Mouse (Mus musculus) cerebellum, postnatal 4 days (tissue): ENCODE data around the gene Ash1l.
A peak's percentile ranks its signal among the peaks of the same experiment; 100 is the strongest.
"Not testable (repeated sequence)": the region's sequence is repeated elsewhere in the genome, so short reads cannot be mapped to it uniquely, and the experiment has no call there.

ENCODE experiments used
- DNase-seq, 2 experiments: peaks; one replicate each; pipeline ENCODE4 v3.0.0; 2022; ENCODE audit warnings: low spot score in 2 of 2, mixed read lengths in 1 of 2

Gene Ash1l

DNA sequence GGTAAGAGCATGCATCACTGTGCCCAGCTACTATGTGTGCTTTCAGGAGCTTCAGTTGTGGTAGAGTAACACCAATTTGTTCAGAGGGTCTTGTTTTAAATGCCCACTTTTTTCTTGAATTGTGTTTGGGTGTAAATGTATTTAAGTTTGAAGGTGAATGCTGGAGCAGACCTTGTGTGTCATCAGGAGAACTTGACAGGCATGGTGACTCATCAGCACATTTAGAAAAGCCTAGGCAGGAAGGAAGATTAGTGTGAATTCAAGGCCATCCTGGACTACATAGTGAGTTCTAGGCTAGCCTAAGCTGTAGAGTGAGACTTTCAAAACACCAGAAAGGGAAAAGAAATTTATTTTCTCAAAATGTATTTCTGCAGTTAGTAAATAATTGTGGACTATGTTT, 3.3 kb downstream of the Ash1l start:
- no peak for DNase-seq

DNA sequence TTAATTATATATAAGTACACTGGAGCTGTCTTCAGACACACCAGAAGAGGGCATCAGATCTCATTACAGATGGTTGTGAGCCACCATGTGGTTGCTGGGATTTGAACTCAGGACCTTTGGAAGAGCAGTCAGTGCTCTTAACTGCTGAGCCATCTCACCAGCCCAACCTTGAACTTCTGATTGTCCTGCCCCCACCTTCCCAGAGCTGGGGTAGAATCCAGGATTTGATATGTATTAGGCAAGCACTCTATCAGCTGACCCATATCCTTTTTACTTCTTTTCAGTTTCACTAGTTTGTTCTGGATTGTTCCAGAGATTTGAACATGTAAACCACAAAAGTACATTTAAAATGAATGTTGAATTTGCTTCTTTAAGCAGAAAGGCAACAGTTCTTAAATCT, 12.8 kb downstream of the Ash1l start:
- not testable (repeated sequence) for DNase-seq

DNA sequence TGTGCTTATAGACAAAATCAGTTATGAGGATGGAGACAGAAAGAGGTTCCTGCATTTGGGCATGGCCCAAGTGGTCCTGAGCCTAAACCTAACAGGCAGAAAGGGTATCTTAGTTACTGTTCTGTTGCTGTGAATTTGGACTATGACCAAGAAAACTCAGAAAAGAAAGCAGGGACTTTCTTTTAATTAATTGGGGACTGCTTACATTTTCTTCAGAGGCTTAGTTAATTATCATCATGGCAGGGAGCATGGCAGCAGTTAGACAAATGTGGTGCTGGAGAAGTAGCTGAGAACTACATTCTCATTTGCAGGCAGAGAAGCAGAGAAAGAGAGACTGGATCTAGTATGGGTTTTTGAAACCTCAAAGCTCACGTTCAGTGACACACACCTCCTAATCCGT, 24.6 kb downstream of the Ash1l start:
- no peak for DNase-seq

DNA sequence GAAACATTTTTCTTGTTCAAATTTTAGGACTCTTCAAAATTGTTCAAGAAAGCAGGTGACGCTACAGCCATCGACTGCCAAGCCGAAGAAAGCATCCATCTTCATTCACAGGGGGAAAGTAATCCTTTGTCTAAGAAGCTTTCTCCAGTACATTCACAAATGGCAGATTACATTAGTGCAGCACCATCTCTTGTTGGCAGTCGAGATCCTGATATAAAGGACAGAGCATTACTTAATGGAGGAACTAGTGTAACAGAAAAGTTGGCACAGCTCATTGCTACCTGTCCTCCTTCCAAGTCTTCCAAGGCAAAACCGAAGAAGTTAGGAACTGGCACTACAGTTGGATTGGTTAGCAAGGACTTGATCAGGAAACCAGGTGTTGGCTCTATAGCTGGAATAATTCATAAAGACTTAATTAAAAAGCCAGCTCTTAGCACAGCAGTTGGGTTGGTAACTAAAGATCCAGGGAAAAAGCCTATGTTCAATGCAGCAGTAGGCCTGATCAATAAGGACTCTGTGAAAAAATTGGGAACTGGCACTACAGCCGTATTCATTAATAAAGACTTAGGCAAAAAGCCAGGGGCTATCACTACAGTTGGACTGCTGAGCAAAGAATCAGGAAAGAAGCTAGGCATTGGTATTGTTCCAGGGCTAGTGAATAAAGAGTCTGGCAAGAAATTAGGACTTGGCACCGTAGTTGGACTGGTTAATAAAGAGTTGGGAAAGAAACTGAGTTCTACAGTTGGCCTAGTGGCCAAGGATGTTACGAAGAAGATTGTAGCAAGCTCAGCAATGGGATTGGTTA, 31.0 kb downstream of the Ash1l start:
- no peak for DNase-seq

DNA sequence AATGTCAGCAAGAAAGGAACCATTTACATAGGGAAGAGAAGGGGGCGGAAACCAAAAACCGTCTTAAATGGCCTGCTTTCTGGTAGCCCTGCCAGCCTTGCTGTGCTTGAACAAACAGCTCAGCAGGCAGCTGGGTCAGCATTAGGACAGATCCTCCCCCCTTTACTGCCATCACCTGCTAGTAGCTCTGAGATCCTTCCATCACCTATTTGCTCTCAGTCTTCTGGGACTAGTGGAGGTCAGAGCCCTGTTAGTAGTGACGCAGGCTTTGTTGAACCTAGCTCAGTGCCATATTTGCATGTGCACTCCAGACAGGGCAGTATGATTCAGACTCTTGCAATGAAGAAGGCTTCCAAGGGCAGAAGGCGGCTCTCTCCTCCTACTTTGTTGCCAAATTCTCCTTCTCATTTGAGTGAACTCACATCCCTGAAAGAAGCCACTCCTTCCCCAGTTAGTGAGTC, 33.5 kb downstream of the Ash1l start:
- no peak for DNase-seq

DNA sequence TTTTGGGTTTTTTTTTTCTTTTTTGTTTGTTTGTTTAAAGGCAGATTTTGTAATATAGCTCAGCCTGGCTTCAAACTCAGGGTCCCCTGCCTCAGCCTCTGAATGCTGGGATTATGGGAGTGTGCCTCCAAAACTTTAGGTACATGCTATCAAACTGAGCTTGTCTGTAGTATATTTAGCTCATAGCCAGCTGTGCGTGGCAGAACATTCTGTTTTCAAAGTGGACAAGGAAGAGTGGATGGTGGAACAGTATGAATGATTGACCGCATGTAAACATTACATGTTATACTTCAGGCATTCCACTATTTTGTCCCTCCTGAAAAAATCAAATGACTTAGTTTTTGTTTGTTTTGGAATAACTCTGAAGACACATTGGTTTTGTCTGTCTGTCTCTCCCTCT, 42.4 kb downstream of the Ash1l start:
- no peak for DNase-seq

DNA sequence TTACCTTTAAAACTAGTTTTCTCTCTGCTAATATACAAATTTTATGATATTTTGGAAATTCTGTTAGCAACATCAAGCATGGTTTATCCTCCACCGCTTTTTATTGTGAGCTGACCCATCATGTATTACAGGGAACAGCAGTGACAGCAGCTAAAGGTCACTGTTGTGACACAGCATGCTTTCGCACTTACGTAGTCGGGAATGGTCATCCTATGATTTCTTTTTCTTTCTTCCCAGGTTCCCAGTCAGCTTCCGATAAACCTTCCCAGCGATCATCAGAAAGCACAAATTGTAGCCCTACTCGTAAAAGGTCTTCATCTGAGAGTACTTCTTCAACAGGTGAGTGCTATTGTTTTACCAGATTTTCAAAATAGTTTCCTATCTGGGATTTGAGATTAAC, 51.1 kb downstream of the Ash1l start:
- DNase-seq, result no peak

DNA sequence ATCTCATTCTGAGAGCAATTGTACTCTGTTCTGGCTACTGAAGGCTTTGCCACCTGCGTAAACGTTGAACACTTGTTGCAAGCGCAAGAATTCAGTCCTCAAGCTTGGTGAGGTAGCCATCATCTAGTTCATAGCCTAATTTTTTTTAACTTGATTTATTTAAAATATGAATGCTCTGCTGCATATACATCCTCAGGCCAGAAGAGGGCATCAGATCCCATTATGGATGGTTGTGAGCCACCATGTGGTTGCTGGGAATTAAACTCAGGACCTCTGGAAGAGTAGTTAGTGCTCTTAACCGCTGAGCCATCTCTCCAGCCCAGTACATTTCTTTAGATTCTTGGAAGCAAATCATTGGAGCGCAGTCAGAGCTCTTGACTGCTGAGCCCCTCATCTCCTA, 80.5 kb downstream of the Ash1l start:
- not testable (repeated sequence) for DNase-seq

DNA sequence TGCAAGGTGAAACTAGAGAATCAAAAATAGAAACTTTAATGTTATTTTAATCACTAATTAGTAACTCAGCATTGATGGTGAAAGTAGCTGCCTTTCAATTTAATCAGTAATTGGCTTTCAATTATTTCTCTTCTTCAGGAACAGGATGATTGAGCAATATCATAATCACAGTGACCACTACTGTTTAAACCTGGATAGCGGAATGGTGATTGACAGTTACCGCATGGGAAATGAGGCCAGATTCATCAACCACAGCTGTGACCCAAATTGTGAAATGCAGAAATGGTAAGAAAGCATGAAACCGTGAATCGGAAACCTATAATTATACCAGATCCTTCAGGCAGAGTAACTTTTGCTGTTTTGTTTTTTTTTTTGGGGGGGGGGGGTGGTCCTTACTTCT, 92.9 kb downstream of the Ash1l start:
- no peak for DNase-seq

DNA sequence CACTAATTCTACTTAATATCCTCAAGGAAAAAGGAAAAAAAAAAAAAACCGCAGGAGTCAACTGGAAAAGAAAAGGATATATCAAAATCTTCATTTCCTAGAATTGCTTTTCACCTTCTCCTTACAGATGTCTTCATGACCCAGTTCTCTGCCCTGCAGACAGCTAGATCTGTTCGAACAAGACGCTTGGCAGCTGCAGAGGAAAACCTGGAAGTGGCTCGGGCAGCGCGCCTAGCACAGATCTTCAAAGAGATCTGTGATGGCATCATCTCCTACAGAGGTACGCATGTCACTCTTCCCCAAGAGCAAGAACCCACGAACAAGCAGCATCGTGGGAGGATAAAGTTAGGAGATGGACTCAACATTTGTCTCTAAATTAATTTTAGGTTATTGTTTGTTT, 107.9 kb downstream of the Ash1l start:
- no peak for DNase-seq

DNA sequence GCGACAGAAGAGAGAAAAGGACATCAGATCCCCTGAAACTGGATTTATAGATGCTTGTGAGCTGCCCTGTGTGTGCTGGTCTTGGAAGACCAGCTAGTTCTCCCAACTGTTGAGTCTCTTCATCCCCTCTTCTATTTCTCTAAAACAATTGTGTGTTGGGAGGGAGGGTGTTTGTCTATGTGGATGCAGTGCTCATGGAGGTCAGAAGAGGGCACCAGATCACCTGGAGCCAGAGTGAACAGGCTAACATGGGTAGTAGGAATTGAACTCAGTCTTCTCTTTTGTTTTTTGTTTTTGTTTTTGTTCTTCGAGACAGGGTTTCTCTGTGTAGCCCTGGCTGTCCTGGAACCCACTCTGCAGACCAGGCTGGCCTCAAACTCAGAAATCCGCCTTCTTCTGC, 108.4 kb downstream of the Ash1l start:
- DNase-seq, result no peak

DNA sequence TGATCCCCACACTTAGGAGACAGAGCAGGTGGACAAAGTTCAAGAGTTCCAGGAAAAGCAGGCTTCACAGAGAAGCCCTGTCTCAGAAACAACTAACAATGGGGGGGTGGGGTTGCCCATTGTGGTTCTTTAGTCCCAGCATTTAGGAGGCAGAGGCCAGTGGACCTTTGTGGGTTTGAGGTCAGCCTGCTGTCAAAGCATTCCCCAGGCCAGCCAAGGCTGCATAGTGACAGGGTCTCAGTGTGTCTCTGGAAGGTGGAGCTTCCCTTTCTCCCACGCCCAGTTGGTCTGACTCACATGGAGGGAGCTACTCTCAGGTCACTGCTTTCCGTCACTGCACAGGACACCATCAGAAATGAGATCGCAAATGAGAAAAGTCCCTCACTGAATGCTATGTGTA, 111.3 kb downstream of the Ash1l start:
- DNase-seq, result no peak

DNA sequence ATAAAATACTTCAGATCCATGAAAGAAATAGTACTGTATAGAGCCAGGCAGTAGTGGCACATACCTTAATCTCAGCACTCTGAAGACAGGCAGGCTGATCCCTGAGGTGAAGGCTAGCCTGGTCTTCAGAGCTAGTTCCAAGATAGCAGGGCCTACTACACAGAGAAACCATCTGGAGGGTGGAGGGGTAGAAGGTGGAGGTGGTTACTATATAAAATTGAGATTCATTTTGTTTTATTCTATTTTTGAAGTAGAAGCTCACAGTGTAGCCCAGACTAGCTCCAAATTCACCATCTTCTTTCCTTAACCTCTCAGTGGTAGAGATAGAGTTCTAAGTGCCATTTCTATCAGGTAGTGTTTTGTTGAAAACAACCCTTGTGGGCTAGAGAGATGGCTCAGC, 116.8 kb downstream of the Ash1l start:
- DNase-seq, result no peak

DNA sequence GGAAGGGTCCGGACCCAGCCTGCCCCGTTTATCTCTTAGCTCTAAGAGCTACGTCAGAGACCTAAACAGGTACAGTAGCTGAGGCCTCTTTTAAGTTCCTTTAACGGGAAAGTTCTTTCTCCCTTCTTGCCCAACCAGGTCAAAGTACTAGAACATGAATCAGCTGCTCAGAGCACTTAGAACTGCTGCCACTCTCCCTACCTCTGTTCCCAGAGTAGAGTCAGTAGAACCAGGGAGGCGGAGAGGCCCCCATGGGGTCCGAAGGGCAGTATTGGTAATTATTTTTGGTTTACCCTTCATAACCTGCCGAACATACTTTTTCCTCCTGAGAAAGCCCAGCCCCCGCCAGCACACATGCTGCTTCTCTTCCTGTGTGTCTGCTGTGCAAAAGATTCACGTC, 127.0 kb downstream of the Ash1l start:
- no peak for DNase-seq

DNA sequence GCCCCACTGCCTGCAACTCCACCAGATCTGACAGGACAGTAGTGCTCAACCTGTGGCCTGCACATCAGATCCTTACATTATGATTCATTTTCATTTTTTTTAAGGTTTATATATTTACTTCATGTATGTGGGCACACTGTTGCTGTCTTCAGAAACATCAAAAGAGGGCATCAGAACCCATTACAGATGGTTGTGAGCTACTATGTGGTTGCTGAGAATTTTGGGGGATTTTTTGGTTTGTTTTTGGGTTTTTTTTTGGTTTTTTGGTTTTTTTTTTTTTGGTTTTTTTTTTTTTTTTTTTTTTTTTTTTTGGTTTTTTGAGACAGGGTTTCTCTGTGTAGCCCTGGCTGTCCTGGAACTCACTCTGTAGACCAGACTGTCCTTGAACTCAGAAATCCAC, 131.9 kb downstream of the Ash1l start:
- DNase-seq, result not testable (repeated sequence)

DNA sequence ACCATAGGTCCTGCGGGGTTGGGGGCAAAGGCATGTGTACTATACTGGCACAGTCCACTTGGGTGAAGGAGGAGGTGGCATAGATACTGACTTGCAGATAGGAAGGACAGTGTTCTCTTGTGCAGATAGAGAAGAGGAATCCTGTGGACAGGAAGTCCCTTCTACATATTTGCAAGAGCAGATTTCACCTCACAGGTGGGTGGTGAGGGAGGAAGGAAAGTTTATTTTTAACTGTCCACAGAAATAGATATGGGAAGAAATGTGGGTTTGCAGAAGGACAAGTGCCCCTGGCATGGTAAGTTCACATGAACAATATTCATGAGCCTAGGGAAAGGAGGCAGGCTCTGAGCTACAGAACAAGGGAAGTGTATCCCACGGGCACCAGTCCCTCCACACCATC, 133.7 kb downstream of the Ash1l start:
- no peak for DNase-seq

DNA sequence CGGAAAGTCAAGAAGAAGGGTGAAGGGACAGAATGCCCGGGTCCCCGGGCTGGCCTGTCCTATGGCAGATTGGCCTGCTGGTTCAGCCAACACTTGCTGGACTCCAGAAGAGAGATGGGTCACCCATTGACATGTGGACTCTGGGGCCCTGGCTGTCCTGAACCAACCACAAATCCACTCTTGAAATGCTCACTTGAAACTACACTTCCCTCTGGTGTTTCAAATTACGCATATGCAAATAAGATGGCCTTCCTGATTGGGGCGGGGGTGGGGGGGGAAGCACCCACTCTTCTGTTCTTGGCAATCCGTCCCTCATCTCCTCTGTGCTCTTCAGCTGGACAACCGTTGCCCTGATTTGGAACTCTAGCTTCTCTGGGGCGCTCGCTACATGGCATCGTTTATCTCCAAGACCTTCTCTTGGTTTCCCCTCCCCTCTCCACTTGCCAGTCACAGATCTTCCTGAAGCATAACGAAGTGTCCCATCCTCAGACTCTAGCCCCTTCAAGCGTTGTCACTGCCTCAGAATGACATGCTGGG, 134.3 kb downstream of the Ash1l start:
- no peak for DNase-seq

DNA sequence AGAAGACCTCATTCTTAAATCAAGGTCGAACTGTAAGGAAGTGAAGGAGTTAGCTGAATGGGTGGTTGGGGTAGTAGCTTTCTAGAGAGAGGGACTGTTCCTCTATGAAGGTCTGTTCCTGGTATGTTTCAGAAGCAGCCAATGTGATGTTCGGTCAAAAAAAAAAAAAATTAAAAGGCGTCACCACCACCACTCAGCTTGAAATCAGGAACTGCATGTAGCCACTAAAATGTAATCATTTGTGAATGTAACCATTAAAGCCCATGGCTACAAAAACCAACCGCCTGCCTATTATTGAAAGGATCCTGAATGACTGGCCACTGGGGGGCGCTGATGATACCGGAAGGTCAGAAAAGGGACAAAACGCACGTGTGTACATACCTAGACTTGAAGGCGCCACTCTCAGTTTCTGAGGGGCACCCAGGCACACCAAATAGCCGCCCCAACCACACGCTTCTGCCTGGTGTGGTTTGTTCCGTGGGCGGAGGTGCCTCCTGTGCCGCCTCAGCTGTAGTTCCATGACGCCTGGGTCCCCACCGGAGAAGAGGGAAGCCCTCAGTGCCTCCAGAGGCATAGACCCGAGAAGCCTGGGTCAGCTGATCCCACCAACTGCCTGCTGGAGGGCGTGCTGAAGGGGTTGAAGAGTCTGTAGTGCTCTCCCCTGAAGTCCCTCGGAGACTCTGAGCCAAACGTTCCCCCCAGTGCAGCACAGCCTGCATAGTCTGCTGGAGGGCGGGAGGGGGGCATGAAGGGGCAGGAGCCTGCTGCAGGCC, 137.1 kb downstream of the Ash1l start:
- DNase-seq, result peak; percentile 78 to 84

DNA sequence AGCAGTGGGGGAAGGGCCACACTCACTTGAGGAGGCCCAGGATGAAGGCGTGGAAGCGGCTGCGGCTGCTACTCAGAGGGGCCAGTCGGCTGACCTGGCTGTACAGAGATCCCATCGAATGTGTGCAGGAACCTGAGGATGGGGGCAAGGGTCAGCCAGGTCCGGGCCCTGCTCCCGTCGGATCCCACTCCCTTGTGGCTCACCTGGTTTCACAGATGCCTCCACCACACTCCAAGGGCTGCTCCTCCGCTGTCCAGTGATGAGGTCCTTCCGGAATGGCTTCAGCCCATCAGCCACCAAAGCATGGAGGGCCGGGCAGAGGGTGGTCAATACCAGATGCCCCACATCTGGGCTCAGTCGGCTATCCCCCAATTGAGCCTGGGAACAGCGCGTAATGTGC, 138.6 kb downstream of the Ash1l start:
- DNase-seq, result no peak

DNA sequence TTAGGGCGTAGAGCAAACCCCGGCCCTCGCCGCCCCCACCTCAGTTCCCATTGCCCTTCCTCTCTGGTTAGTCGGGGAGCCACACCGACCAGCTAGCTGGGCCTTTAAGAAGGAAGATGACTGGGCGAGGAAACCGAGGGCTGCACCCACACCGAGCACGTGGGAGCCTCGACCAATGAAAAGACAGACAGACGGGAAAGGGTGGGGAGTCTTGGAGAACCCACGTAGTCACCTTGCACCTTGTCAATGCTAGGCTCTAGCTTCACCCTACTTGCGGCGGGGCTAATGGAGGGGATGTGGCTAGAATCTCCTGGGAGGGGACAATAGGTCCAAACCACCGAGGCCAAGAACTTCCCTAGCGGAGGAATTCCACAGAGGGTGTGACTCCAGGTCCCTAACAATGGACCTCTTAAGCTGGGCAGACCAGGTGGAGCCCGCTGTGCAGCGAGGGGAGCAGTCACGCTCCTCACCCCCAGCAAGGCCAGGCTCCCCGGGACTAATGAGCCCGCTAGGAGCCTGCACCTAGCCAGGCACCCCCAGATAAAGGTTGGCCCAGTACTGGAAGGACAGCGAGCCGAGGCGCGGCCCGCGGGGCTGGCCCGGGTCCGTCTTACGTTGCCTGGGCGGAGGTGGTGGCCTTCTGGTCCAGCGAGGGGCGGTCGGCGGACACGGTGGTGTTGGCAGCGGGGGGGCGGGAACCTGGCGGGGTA, 139.6 kb downstream of the Ash1l start:
- peak in 1 of 2 experiments; percentile 67 for DNase-seq

DNA sequence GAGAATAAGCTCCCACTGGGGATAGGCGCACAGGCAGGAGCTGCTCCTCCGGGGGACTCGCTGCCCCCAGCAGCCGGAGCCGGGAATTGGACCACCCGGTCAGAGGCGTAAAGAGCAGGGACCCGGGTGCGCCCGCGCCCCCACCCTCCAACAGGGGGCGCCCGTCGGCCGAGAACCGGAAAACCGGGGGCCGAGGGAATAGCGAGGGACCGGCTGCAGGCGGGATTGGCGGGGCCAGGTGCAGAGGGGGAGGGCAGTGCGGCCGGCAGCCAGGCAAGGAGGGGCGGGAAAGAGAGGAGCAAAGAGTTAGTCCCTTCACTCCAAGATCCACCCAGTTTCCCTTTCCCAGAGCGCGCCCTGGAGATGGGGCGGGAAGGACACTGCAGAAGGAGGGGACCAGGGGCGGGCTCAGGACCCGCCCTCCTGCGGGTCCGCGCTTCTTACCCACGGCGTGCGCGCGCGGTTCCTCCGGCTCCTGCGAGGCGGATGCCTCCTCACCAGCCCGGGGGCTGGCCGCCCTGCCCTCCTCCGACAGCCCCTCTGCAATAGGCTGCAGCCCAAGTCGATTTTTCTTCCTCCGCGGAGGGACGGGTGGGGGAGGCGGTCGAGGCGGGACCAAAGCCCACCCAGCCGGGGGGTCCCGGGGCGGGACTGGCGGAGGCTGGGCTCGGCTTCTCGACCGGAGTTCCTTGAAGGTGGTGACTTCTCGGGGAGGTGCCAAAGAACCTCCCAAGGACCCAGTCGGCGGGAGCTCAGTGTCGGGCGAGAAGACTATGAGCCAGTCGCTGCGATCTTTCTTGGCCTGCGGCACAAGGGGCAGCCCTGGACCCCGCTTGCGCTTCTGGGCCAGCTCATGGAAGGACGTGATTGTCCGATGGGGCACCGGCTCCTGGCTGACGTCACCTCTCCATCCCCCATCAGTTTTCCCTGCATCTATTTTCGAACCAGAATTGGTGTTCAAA, 140.6 kb downstream of the Ash1l start:
- peak; percentile 68 to 85 for DNase-seq
